Mouse (Mus musculus) spleen, postnatal 14 days (tissue): ENCODE data around the gene P2rx7.

Experiments
- DNase-seq, 2 experiments: peaks; one replicate each; pipeline ENCODE4 v3.0.0; 2021 to 2022; ENCODE audit warnings: low spot score in 2 of 2

The P2rx7 gene

DNA sequence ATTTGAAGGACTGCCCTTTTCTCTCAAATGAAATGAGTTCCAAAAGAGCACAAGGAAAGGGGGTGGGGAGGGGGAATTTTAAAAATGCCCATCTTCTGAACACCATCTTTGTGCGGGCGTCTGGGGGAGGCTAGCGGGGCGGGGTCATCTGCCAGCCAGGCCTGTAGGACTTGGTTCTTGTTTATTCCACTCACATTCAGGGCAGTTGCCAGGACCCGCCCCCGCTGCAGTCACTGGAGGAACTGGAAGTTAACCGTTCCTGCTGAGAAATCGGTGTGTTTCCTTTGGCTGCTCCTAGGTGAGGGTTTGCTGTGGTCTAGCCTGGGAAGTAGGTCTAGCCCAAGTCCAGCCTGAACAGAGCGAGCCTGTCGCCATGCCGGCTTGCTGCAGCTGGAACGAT, at the start of gene P2rx7:
Gene P2rx7, plus strand, starts transcription at position 211 of the 400 bp plus-strand sequence.
- DNase-seq = peak in 1 of 2 experiments; percentile 16

DNA sequence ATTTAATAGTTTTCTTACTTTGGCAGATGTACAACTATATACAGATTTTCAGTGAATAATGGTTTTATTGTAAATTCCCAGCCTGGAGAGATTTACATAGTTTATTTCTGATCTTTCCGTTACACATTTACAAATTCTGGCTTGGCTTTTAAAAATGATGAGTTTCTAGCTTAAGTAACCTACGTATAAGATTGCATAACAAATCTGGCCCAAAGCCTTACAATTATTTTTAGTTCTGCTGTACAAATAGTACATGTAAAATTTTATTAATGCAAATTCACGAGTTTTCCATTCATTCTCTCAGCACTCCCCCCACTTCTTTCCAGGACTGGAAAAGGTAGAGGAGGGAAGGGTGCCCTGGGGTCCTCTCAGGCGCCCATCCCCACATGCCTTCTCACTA, 48.2 kb upstream of the P2rx7 start:
- no peak for DNase-seq

DNA sequence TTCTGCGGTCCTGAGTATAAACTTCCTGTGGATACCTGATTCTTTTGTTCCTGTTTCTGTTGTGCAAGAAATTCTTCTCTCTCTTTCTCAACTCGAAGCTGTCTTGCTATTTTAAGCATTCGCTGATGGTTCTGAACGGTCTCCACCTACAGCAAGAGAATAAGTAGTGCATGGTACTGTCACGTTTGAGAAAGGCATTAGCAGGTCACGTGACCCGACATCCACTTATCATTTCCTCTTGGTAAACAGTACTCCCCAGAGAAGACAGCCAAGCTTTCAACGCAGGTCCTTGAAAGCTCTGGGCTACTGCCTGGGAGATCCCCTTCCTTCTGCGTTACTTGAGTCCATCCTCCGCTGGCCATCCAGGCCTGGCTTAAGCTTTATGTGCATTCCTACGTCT, 41.5 kb upstream of the P2rx7 start:
- DNase-seq = peak in 1 of 2 experiments; percentile 38

DNA sequence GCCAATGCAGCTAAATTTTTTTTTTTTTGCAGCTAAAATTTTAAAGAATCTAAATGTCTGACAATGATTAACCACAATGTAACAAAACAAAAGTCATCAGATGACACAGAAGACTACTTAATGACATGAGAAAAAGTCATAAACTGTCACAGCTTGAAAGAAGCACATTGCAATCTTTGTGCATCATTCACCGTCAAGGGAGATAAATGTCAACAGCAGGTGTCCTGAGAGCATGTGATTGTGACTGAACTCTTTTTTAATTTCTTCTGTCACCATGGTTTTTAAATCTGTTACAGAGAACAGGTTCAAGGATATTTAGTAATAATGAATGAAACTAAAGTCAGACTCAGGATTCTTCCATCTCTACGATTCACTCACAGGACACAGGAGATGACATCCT, 38.8 kb upstream of the P2rx7 start:
- DNase-seq = no peak

DNA sequence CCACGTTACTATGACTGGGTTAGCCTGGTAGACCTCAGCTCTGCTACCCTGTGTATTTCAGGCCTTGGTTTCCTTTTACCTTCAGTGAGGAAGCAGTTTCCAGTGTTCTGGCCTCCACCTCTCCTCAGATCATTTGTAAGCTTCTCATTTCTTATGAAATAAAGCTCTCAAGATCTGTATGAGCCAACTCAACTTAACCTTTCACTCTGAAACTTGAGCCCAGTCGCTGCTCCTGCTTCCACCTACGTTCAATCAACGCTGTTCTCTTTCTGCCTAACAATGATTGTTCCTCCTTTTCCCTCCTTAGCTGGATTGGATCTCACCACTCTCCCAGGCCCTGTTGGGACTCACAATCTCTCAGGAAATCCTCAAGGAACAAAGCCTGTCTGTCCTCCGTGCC, 32.1 kb upstream of the P2rx7 start:
- DNase-seq = no peak

DNA sequence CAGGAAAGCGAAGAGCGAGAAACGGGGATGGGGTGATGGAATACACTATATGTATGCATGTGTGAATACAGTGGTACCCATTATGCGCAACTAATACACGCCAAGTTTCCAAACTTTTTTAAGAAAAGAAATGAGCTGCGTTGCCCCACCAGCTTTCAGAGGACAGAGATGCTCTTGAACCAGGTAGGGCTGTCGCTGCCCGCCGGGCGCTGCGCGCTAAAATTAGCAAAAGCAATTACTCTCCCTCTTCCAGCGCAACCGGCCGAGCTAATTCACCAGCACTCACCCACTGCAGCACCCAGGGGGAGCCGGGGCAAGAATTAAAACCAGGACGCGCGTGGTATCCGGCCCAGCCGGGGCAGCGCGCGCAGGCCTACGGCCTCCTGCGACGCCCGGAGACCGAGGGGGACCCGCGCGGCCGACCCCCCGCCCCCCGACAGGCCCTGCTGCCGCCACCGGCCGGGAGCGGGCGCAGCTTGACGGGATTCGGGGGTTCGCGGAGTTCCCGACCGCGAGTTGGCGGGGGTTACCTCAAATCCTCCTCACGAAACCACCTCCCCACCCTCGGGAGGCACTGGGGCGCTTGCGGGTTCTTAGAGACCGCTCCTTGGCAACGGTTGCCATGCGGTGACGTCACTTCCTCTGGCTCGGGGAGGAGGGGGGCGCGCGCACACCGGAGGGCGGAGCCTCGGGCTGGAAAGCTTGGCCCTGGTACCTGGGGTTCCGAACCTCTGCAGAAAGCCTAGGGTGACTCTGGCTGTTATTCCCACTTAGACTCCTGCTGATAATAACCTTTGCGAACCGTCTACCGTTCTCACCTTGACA, 29.6 kb upstream of the P2rx7 start, which contains the start of gene Ift81:
Gene Ift81, minus strand, starts transcription at position 611 of the 825 bp plus-strand sequence.
- DNase-seq = peak; percentile 82 to 90

DNA sequence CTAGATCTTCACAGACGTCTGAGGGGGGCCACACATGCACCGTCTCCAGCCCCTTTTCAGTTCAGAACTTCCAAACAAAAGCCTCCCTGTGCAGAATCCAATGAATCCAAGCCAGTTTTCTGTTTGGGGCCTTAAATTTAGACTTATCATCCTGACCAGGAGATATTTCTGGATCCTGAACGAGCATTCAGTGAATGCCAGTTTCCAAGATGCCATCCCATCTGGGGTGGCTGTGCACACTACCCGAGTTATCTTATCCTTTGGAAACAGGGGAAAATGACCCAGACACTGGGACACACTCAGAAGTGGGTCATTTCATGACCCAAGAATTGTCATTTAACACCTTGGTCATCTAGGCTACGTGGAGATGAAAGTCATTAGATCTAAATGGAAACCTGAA, 26.0 kb upstream of the P2rx7 start:
- DNase-seq = no peak

DNA sequence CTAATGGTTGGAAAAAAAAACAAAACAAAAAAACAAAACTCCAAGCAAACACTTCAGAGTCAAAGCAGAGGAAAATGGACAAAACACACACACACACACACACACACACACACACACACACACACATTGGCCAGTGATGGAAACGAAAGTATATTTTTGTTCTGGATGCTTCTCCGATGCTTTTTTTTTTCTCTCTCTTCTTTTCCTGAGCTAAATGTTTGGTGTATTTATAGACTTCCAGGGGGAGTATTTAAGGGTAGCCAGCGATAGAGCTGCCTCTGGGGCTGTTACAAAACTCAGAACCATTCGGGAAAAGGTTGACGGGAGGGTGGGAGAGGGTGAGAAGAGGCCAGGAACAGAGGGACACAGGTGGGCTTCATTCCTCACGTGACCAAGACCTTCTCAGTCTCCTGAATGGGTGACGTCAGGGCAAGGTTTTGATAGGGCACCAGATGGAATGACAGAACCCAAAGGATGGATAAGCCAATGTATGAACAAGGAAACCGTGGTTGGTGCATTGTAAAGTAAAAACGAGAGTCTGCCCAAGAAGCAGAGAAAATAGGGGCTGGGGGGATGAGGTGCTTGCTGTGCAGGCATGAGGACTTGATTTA, 23.9 kb upstream of the P2rx7 start:
- no peak for DNase-seq

DNA sequence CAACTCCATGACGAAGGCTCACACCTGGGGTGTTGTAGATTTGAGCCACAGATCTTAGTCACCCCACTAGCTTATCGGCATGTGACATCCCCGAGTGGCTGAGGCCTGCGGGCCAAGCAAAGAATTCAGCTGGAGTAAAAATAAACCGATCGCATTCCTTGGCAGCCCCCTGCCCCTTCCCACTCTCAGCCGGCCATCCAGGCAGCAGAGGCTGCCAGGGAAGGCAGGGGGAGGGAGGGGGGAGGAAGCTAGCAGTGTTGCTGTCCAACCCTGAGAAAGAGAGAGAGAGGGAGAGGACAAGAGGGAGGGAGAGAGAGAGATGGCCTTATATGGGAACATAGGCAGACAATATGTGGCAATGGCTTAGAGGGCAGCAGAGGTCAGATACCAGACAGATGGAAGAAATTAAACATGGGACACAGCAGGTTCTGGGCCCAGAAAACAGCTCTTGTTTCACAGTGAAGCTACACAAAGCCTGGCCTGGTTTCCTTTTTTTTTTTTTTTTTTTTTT, 22.3 kb upstream of the P2rx7 start:
- no peak for DNase-seq

DNA sequence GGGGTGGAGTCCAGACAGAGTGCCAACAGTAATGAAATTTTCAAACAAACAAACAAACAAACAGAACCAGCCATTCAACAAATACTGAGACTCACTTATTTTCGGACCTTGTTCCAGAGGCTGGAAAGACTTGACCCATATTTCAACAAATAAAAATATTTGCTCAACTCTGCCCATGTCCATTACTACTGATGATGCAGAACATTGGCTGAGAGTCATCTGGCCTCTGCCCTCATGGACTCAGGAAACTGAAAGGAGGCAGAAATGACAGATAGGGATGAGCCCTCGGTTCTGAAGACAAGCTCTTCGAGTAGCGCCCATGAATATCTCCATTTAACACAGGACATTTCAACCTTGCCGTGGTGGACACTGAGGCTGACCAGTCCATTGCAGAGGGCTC, 21.2 kb upstream of the P2rx7 start:
- DNase-seq = no peak

DNA sequence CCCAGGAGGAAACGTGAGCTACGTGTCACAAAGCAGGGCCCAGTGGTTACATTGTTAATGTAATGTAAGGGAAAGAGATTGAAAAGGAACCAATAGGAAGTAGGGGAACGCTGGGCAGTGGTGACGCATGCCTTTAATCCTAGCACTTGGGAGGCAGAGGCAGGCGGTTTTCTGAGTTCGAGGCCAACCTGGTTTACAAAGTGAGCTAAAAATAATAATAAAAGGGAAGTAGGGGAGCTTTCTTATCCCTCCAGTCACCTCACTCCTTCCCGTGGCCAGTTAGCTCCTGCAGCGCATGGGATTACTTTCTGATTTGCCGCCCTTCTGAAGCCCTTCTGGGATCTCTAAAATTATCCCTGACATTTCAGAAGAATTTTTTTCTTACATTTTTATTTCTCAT, 19.9 kb upstream of the P2rx7 start:
- DNase-seq = no peak

DNA sequence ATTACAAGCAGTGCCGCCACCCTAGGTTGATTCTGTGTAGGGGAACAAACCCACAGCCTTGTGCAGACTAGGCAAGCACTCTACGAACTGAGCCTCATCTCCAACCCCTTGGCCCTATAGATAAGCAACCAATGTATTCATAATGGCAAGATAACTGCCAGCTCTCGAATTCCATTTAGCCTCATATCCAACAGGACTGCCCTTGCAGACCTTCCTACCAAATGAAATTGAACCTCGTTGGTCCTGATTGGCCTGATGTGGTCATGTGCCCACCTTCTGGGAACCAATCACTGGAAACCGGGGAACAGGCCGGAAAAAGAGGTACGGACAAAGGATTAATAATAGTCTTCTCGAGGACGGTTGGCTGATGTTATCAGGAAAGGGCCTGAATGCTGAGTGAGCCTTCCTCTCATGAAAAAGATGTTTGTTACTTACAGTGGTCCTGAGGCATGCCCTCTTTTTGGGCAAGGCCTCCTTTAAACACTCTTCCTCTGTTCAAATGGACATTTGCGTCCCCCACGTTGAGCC, 18.7 kb upstream of the P2rx7 start:
- no peak for DNase-seq

DNA sequence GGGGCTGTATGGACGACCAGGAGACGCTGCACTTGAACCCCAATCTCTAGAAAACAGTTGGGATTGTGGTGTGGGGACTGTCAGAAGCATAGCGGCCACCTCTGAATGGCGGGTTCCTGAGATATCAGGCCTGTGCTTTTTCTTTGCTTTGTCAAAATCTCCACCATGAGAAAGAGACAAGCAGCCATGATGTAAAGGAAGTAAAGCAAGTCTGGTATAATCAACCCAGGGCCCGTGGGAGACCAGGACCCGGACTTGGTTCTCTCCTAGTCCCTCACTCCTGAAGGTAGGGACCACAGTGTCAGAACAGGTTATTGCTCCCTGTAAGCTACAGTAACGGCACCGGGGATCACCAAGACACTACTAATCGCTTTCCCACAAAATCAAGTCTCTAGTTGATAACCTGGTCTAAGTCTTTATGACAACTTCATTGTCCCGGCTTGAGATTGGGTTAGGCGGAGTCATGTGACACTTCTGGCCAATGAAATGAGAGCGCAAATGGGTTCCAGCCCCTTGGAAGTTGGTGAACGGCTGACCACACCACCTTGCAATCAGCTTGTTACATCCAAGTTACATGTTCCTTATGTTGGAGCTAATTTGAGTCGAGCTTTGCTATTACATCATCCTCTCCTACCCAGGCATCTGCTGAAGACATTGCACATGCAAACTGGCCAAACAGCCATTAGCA, 18.0 kb upstream of the P2rx7 start:
- DNase-seq = no peak

DNA sequence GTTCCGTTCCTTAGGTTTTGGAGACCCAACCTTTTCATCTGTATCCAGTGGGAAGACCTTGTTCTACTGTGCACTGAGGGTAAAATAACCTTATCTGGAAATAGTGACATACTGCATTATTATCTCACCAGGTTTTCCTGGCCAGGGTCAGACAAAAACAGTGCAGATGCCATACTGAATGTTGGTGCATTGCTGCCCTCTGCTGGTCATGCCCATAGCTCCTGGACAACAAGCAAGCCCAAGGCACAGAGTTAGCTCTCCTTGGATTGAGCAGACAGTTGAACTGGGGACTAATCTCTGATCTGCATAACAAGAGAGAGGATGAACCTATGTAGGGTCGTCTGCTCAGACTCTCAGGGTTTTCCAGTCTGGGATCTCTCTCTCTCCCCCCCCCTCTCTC, 16.5 kb upstream of the P2rx7 start:
- peak; percentile 58 to 75 for DNase-seq

DNA sequence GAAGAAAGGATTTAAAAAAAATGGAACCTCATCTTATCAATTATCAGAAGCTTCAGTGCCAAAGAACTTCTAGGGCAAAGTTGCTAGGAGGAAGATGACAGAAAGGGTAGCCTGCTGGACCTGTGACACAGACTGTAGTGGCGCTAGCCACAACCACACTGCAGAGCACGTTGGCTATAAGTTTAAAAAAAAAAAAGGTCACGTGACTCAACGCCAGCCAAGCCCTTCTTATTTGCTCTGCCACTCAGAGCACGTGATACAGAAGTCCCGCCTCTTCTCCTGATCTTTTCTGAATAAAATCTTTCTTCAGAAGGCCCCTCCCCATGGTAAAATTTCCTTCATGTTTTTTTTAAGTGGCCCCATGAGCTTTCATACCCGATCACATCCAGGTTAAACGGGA, 8.5 kb upstream of the P2rx7 start:
- no peak for DNase-seq

DNA sequence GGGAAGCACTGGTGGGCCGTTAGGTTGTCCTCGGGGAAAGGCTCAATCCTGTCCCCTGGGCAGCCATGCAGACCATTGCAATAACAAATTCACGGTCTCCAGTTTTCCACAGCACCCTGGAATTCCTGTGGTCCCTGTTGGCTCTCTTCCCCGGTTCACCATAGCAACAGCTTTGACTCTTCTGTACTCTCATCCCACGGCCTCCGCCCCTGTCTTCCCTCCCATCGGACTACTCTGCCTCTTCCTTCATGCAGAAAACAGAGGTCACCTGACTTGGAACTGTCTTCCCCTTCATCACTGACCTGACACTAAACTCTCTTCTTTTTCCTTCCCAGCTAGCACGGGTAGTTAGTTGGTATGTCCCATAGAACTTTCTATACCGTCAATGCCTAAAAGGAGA, 7.4 kb upstream of the P2rx7 start:
- no peak for DNase-seq

DNA sequence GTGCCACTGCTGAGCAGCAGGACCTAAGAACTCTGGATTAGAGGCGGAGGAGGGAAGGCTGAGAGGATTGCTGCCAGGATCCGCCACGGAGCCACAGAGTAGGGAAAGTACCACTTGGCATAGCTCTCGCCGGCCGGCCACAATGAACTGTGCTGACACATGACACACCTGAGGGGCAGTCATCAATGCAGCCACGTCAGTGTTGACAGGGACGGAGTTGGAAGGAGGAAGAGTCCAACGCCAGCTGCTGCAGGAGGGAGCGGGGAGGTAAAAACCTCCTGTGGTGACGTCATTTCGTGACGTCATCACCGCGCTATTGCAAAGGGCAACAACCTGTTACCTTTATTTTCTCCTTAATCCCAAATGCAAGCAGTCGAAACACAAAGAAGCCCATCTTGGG, 6.8 kb upstream of the P2rx7 start:
- DNase-seq = no peak

DNA sequence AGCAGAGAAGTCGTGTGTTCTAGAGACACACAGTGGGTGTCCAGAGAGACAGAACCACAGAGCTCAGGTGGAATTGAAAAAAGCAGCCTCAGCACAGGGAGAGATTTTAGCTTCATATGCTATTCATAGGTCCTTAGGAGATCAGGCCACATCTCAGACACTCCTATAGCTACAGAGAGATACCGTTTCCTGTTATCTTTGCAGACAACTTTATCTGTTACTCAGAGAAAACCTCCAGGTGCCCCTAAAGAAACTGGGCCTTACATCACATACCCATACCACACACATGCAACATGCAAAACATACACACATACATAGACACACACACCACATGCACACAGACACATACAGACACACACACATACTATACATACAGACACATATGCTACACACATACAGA, 5.4 kb upstream of the P2rx7 start:
- no peak for DNase-seq

DNA sequence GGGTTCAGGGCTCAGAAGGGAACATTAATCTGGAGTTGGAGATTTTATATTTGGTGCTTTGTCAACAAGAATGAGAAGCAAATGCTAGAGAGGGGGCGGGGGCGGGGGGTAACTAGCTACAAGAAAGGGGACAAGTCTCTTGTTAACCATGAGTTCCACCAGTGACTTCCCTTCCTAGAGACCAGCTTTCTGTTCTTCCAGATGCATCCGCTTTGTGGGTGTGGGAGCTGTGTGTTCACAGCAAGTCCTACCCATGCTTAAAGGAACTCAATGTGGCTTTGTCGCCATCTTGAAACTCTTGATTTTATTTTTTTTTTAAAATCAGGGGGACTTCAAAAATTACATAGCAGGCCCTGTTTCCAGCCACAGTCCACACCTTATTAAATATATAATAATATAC, 4.2 kb upstream of the P2rx7 start:
- no peak for DNase-seq

DNA sequence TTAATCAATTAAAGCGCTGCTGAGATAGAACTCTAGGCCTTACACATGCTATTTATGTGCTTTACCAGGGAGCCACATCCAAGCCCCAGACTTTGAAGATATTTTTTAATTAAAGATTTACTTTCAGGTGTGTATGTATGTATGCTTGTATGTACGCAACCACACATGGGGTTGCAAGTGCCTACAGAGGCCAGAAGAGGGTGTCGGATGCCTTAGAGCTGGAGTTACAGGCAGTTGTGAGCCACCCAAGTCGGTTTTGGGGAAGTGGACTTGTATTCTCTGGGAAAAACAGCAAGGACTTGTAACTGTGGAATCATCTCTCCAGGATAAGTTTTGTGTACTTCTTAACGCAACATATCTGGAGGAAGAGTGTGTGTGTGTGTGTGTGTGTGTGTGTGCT, 3.7 kb upstream of the P2rx7 start:
- no peak for DNase-seq

DNA sequence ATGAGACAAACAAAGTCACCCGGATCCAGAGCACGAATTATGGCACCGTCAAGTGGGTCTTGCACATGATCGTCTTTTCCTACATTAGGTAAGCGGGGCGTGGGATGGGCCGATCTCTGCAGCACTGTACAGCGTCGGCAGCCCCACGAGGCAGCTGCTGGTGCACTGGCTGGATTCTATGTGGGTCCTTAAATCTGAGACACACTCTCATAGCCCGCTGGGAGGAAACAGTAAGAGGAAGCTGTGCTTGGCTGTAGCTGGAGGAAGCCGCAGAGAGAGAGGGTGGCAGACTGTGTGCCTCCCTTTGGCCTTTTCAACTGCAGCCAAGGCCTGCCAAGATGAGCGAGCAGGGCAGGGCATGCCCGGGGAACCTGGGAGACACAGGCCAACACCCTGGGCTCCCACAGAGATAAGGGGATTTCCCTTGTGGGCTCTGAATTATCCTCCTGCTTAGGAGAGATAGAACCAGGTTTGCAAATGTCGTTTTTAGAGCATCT, 448 bp downstream of the P2rx7 start:
- DNase-seq = peak; percentile 13 to 24

DNA sequence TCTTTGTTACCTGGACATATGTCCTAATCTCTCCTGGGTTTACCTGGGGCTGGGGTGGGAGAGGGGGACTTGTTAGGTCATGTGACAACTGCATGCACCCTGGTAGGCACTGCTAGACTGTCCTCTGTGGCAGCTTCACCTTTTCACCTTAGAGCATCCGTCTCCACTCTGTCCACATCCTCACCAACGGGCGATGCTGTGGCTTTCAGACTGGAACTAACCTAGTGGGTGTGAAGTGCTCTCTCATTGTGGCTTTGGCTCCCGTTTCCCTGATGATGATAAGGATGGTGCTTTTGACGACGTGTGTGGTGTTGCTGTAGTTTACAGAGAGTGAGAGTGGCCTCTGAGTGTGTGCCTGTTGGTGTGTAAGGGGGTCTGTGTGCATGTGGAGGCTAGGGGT, 1.6 kb downstream of the P2rx7 start:
- no peak for DNase-seq
